Mouse (Mus musculus): ENCODE measurements around the gene Hras. TPM values are rescaled to one million over a fixed set of nuclear protein-coding genes. Genes with fewer than 3 reads are reported as not detected.

The Hras gene
- polyA plus RNA-seq, 1 experiment = 243 TPM

GRCm38 (mm10) chr7:141190220-141190619 is 3.6 kb downstream of the Hras start:
- no peak for DNase-seq (ENCODE audit: extremely low spot score in 1 of 2, low spot score in 1 of 2)

GRCm38 (mm10) chr7:141188733-141189132 is 5.1 kb downstream of the Hras start:
- no peak for DNase-seq (ENCODE audit: extremely low spot score in 1 of 2, low spot score in 1 of 2)

- DNase-seq (ENCODE audit: extremely low spot score in 1 of 2, low spot score in 1 of 2) = no peak
Observed at GRCm38 (mm10) chr7:141188194-141188593, 5.6 kb downstream of the Hras start.

- DNase-seq (ENCODE audit: extremely low spot score in 1 of 2, low spot score in 1 of 2) = peak; percentile 76 to 96
Observed at GRCm38 (mm10) chr7:141176173-141176572, 17.6 kb downstream of the Hras start.

- no peak for DNase-seq (ENCODE audit: extremely low spot score in 1 of 2, low spot score in 1 of 2)
Observed at GRCm38 (mm10) chr7:141175068-141175467, 18.7 kb downstream of the Hras start.

GRCm38 (mm10) chr7:141173323-141173850 is 20.4 kb downstream of the Hras start:
- DNase-seq (ENCODE audit: extremely low spot score in 1 of 2, low spot score in 1 of 2) = no peak

- peak; percentile 88 to 96 for DNase-seq (ENCODE audit: extremely low spot score in 1 of 2, low spot score in 1 of 2)
Observed at GRCm38 (mm10) chr7:141172116-141173006, 21.4 kb downstream of the Hras start, which contains the start of gene Rnh1. Rnh1 (minus strand) TSS chr7:141172857.

- DNase-seq (ENCODE audit: extremely low spot score in 1 of 2, low spot score in 1 of 2) = no peak
Observed at GRCm38 (mm10) chr7:141169866-141170265, 23.9 kb downstream of the Hras start.

- no peak for DNase-seq (ENCODE audit: extremely low spot score in 1 of 2, low spot score in 1 of 2)
Observed at GRCm38 (mm10) chr7:141169300-141169699, 24.5 kb downstream of the Hras start.

GRCm38 (mm10) chr7:141168518-141168953 is 25.3 kb downstream of the Hras start:
- peak; percentile 53 to 66 for DNase-seq (ENCODE audit: extremely low spot score in 1 of 2, low spot score in 1 of 2)

- peak in 1 of 2 experiments; percentile 27 for DNase-seq (ENCODE audit: extremely low spot score in 1 of 2, low spot score in 1 of 2)
Observed at GRCm38 (mm10) chr7:141167901-141168517, 25.8 kb downstream of the Hras start.

GRCm38 (mm10) chr7:141164850-141165249 is 29.0 kb downstream of the Hras start:
- DNase-seq (ENCODE audit: extremely low spot score in 1 of 2, low spot score in 1 of 2) = peak in 1 of 2 experiments; percentile 34

- no peak for DNase-seq (ENCODE audit: extremely low spot score in 1 of 2, low spot score in 1 of 2)
Observed at GRCm38 (mm10) chr7:141164397-141164796, 29.4 kb downstream of the Hras start.

- no peak for DNase-seq (ENCODE audit: extremely low spot score in 1 of 2, low spot score in 1 of 2)
Observed at GRCm38 (mm10) chr7:141155362-141155761, 38.4 kb downstream of the Hras start.

- no peak for DNase-seq (ENCODE audit: extremely low spot score in 1 of 2, low spot score in 1 of 2)
Observed at GRCm38 (mm10) chr7:141148639-141149038, 45.2 kb downstream of the Hras start.

- no peak for DNase-seq (ENCODE audit: extremely low spot score in 1 of 2, low spot score in 1 of 2)
Observed at GRCm38 (mm10) chr7:141147044-141147443, 46.8 kb downstream of the Hras start.

GRCm38 (mm10) chr7:141146043-141146595 is 47.7 kb downstream of the Hras start:
- no peak for DNase-seq (ENCODE audit: extremely low spot score in 1 of 2, low spot score in 1 of 2)

GRCm38 (mm10) chr7:141145403-141145802 is 48.4 kb downstream of the Hras start:
- DNase-seq (ENCODE audit: extremely low spot score in 1 of 2, low spot score in 1 of 2) = no peak

- no peak for DNase-seq (ENCODE audit: extremely low spot score in 1 of 2, low spot score in 1 of 2)
Observed at GRCm38 (mm10) chr7:141144650-141145049, 49.2 kb downstream of the Hras start.

- no peak for DNase-seq (ENCODE audit: extremely low spot score in 1 of 2, low spot score in 1 of 2)
Observed at GRCm38 (mm10) chr7:141143861-141144260, 49.9 kb downstream of the Hras start.

GRCm38 (mm10) chr7:141143112-141143511 is 50.7 kb downstream of the Hras start:
- DNase-seq (ENCODE audit: extremely low spot score in 1 of 2, low spot score in 1 of 2) = no peak
